ENCODE assay signal across 15 mouse cellular contexts in the genomic region with DNA sequence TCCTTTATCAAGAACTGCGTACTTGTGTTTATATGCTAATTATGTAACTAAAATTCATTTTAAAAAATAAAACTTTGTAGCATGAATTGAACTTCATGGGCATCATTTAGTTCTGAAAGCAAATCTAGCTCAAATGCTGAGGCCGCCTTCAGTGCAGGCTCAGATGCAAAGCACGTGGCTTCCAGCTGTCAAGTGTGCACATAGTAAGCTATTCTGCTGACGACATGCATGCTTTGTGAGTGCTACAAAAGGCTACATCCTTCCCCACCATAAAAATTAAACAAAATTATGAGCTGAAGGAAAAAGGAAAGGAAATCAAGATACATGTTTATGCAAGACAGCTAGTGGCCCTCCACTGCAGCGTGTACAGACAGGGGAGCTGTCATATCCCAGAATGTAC.
"Had no signal": no experiment of that assay in that cellular context is flagged by ENCODE, and none has a peak within 500 bp of the region (broad histone marks: within the 10 kb centered on the region; RNA-seq: fewer than 3 reads in every experiment).

No protein-coding gene starts in this region.

- H3K4me2 ChIP-seq: lung, embryonic 14.5 days; midbrain, embryonic 12.5 days; neural tube, embryonic 12.5 days; neural tube, embryonic 15.5 days had no signal

- H3K4me3 ChIP-seq: left cerebral cortex, adult 2 months; midbrain, embryonic 12.5 days; neural tube, embryonic 12.5 days; neural tube, embryonic 15.5 days had no signal

- H3K27me3 ChIP-seq: midbrain, embryonic 12.5 days; neural tube, embryonic 12.5 days; neural tube, embryonic 15.5 days had no signal

- DNase-seq: kidney, adult 2 months; kidney, postnatal 10 days; kidney, postnatal 36 days; layer of hippocampus, postnatal 36 days; liver, postnatal 0 days; lung, embryonic 14.5 days; thymus, adult 18-20 months; thymus, postnatal 36 days had no signal

- H3K4me1 ChIP-seq: midbrain, embryonic 12.5 days; neural tube, embryonic 12.5 days; neural tube, embryonic 15.5 days had no signal

- H3K9me3 ChIP-seq: midbrain, embryonic 12.5 days; neural tube, embryonic 12.5 days; neural tube, embryonic 15.5 days had no signal

- H3K27ac ChIP-seq: left cerebral cortex, adult 2 months; liver, embryonic 14.5 days; macrophage; midbrain, embryonic 12.5 days; neural tube, embryonic 12.5 days; neural tube, embryonic 15.5 days had no signal

- H3K36me3 ChIP-seq: midbrain, embryonic 12.5 days; neural tube, embryonic 12.5 days; neural tube, embryonic 15.5 days had no signal

- H3K9ac ChIP-seq: liver, embryonic 14.5 days; liver, postnatal 0 days; lung, embryonic 14.5 days; midbrain, embryonic 12.5 days; neural tube, embryonic 12.5 days; neural tube, embryonic 15.5 days had no signal

- ATAC-seq: liver, postnatal 0 days; lung, postnatal 0 days had no signal
